Mouse (Mus musculus) testis, adult 2 months (tissue): ENCODE data around the gene Angel2. TPM values are rescaled to one million over a fixed set of nuclear protein-coding genes. Genes with fewer than 3 reads are reported as not detected.

Experiments used
- H3K27ac ChIP-seq: fragments of 200-500 bp; 2 replicates; pipeline ENCODE4 v1.5.1; 2012; ENCODE audit warnings: low read depth, low read length; ENCODE audit not compliant: control insufficient read depth, insufficient read depth
- H3K27me3 ChIP-seq: fragments of 200-500 bp; 2 replicates; pipeline ENCODE4 v1.6.1; 2012; ENCODE audit warnings: mild to moderate bottlenecking, low read length, moderate library complexity; ENCODE audit not compliant: control insufficient read depth, insufficient read depth
- H3K36me3 ChIP-seq: fragments of 200-500 bp; 2 replicates; pipeline ENCODE4 v1.6.1; 2012; ENCODE audit warnings: mild to moderate bottlenecking, low read length; ENCODE audit not compliant: control insufficient read depth, insufficient read depth
- H3K4me1 ChIP-seq: fragments of 200-500 bp; 2 replicates; pipeline ENCODE4 v1.6.1; 2012; ENCODE audit warnings: low read length; ENCODE audit not compliant: control insufficient read depth, insufficient read depth
- H3K4me3 ChIP-seq: fragments of 200-500 bp; 2 replicates; pipeline ENCODE4 v1.5.1; 2012; ENCODE audit warnings: low read depth, mild to moderate bottlenecking, low read length, moderate library complexity, mixed read lengths; ENCODE audit not compliant: control insufficient read depth
- CTCF ChIP-seq: fragments of 200-500 bp; IDR thresholded peaks from 2 replicates; pipeline ENCODE4 v1.5.1; 2012; ENCODE audit warnings: low read depth, mild to moderate bottlenecking, inconsistent platforms, low read length, moderate library complexity; ENCODE audit not compliant: control insufficient read depth, insufficient read depth, insufficient replicate concordance
- POLR2A ChIP-seq: fragments of 200-500 bp; IDR thresholded peaks from 2 replicates; pipeline ENCODE4 v1.6.1; 2012; ENCODE audit warnings: low read depth, mild to moderate bottlenecking, inconsistent platforms, low read length, moderate library complexity; ENCODE audit not compliant: control insufficient read depth
- polyA plus RNA-seq: library from polyadenylated mRNA; depleted of rRNA; stranded (reverse); fragments of >200 nt; gene quantifications from 2 replicates; pipeline ENCODE4 v1.2.3, GENCODE M21; 2012

The Angel2 gene
- polyA plus RNA-seq, 1 experiment: 18.6 TPM

- H3K4me3 ChIP-seq: peak overlapping the region; percentile 38
- TF ChIP-seq CTCF (no peak), POLR2A (no peak)
- H3K27ac ChIP-seq: no peak overlapping the region
- peaks cover 14% of the 10 kb centered on the region for H3K4me1 ChIP-seq
- no peaks in the 10 kb centered on the region for H3K36me3 ChIP-seq
- no peaks in the 10 kb centered on the region; the same call in 1 of the 2 replicates for H3K27me3 ChIP-seq
Observed at GRCm38 (mm10) chr1:190974833-190975232, 49.9 kb downstream of the Angel2 start.

GRCm38 (mm10) chr1:190976887-190977573 is 52.1 kb downstream of the Angel2 start:
- H3K27me3 ChIP-seq: no peaks in the 10 kb centered on the region; the same call in 1 of the 2 replicates
- H3K4me3 ChIP-seq: peak overlapping the region; percentile 88
- TF ChIP-seq POLR2A (peak; percentile 47; the same call in 1 of the 2 replicates), CTCF (no peak)
- peaks cover 14% of the 10 kb centered on the region for H3K4me1 ChIP-seq
- no peaks in the 10 kb centered on the region for H3K36me3 ChIP-seq
- no peak overlapping the region for H3K27ac ChIP-seq

GRCm38 (mm10) chr1:190978001-190978400 is 53.1 kb downstream of the Angel2 start:
- H3K36me3 ChIP-seq: no peaks in the 10 kb centered on the region
- H3K27me3 ChIP-seq: no peaks in the 10 kb centered on the region; the same call in 1 of the 2 replicates
- H3K27ac ChIP-seq: 0 out of 2 replicates have a peak overlapping the region, but pooled peaks have one; percentile 19
- peaks cover 9% of the 10 kb centered on the region for H3K4me1 ChIP-seq
- peak overlapping the region; percentile 88 for H3K4me3 ChIP-seq
- TF ChIP-seq POLR2A (no peak; the same call in 1 of the 2 replicates), CTCF (no peak)

GRCm38 (mm10) chr1:190978511-190979073 is 53.7 kb downstream of the Angel2 start:
- Histone ChIP-seq H3K36me3 (no peaks in the 10 kb centered on the region), H3K4me1 (peaks cover 7% of the 10 kb centered on the region), H3K27me3 (no peaks in the 10 kb centered on the region; the same call in 1 of the 2 replicates), H3K27ac (no peak overlapping the region; the same call in 1 of the 2 replicates), H3K4me3 (peak overlapping the region; percentile 88)
- TF ChIP-seq POLR2A (no peak), CTCF (no peak)

- no peaks in the 10 kb centered on the region; the same call in 1 of the 2 replicates for H3K27me3 ChIP-seq
- no peaks in the 10 kb centered on the region for H3K36me3 ChIP-seq
- peak within 1 kb of the TSS; percentile 88 for H3K4me3 ChIP-seq
- H3K4me1 ChIP-seq: peaks cover 7% of the 10 kb centered on the region
- H3K27ac ChIP-seq: peak within 1 kb of the TSS; percentile 44; the same call in 1 of the 2 replicates
- TF ChIP-seq CTCF (no peak), POLR2A (peak; percentile 42; the same call in 1 of the 2 replicates)
Observed at GRCm38 (mm10) chr1:190979100-190979563, 54.2 kb downstream of the Angel2 start, which contains the start of gene Vash2. TSS of gene Vash2 (minus strand) at chr1:190979296.

GRCm38 (mm10) chr1:190980470-190980869 is 55.6 kb downstream of the Angel2 start:
- H3K36me3 ChIP-seq: no peaks in the 10 kb centered on the region
- H3K27ac ChIP-seq: no peak overlapping the region

GRCm38 (mm10) chr1:190981412-190981811 is 56.5 kb downstream of the Angel2 start:
- Histone ChIP-seq H3K27ac (no peak overlapping the region), H3K27me3 (no peaks in the 10 kb centered on the region; the same call in 1 of the 2 replicates)
- no peak for TF ChIP-seq POLR2A
- no peak for TF ChIP-seq CTCF

More at GRCm38 (mm10) chr1:190980470-190980869, 55.6 kb downstream of the Angel2 start:
- TF ChIP-seq POLR2A (no peak), CTCF (no peak)
- Histone ChIP-seq H3K27me3 (no peaks in the 10 kb centered on the region; the same call in 1 of the 2 replicates), H3K4me3 (peak overlapping the region; percentile 81), H3K4me1 (peaks cover 7% of the 10 kb centered on the region)

More at GRCm38 (mm10) chr1:190981412-190981811, 56.5 kb downstream of the Angel2 start:
- Histone ChIP-seq H3K36me3 (no peaks in the 10 kb centered on the region), H3K4me3 (peak overlapping the region; percentile 81), H3K4me1 (peaks cover 7% of the 10 kb centered on the region)
